Mouse (Mus musculus): Measurements from ENCODE around the gene Ubr1. TPM values are rescaled to one million over a fixed set of nuclear protein-coding genes. Genes with fewer than 3 reads are reported as not detected.

Ubr1 gene
- polyA plus RNA-seq, 1 experiment, result 14.9 TPM

- Histone ChIP-seq H3K27ac (ENCODE audit: insufficient read depth, low read depth, low read length) (no peak overlapping the region), H3K4me1 (ENCODE audit: control insufficient read depth, insufficient read depth, low read length) (peaks cover 20% of the 10 kb centered on the region), H3K4me3 (ENCODE audit: insufficient read depth, low read length) (no peak overlapping the region)
- TF ChIP-seq POLR2A (IDR thresholded peaks at IDR 0.05; ENCODE audit: borderline replicate concordance, low read depth, low read length), result no peak
- TF ChIP-seq CTCF (IDR thresholded peaks at IDR 0.05; ENCODE audit: low read depth, low read length), result no peak
These were observed 10.3 kb downstream of the Ubr1 start for GRCm38 (mm10) chr2:120960261-120960660.

DNA sequence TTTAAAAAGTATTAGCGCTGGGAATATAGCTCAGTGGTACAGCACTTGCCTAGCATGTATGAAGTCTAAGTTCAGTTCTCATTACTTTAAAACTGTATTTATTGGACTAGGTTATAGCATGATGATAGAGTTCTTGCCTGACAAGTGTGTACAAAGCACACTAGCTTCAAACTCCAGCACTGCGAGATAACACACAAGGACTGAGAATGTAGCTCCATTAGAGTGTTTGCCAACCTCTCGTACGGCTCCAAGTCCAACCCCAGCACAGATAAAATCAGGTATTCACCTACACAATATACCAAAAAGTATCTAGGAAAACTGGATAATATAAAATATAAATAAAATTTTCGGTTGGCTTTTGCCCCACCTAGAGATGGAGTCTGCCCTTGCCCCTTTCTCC lies 10.7 kb downstream of the Ubr1 start:
- no peak overlapping the region for H3K4me3 ChIP-seq (ENCODE audit: insufficient read depth, low read length)
- TF ChIP-seq POLR2A (IDR thresholded peaks at IDR 0.05; ENCODE audit: borderline replicate concordance, low read depth, low read length) (no peak), CTCF (IDR thresholded peaks at IDR 0.05; ENCODE audit: low read depth, low read length) (no peak)
- H3K4me1 ChIP-seq (ENCODE audit: control insufficient read depth, insufficient read depth, low read length), result peaks cover 20% of the 10 kb centered on the region
- H3K27ac ChIP-seq (ENCODE audit: insufficient read depth, low read depth, low read length), result no peak overlapping the region

DNA sequence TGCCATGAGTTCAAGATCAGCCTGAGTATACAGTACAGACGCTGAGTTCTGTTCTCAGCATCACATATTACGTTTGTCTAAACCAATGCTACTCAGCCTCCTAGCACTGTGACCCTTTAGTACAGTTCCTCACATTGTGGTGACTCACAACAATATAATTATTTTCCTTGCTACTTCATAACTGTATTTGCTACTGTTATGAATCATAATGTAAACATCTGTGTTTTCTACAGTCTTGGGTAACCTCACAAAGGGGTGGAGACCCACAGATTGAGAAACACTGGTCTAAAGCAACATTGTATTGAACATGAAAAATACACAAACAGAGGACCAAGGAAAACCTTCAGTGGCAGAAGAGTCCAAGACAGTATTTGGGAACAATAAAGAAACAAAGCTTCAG lies 11.2 kb downstream of the Ubr1 start:
- peaks cover 16% of the 10 kb centered on the region for H3K4me1 ChIP-seq (ENCODE audit: control insufficient read depth, insufficient read depth, low read length)
- H3K27ac ChIP-seq (ENCODE audit: insufficient read depth, low read depth, low read length), result no peak overlapping the region
- TF ChIP-seq CTCF (IDR thresholded peaks at IDR 0.05; ENCODE audit: low read depth, low read length), result no peak
- TF ChIP-seq POLR2A (IDR thresholded peaks at IDR 0.05; ENCODE audit: borderline replicate concordance, low read depth, low read length), result no peak
- no peak overlapping the region for H3K4me3 ChIP-seq (ENCODE audit: insufficient read depth, low read length)

- H3K4me1 ChIP-seq (ENCODE audit: control insufficient read depth, insufficient read depth, low read length), result no peaks in the 10 kb centered on the region
- no peak overlapping the region for H3K4me3 ChIP-seq (ENCODE audit: insufficient read depth, low read length)
- TF ChIP-seq CTCF (IDR thresholded peaks at IDR 0.05; ENCODE audit: low read depth, low read length) (no peak), POLR2A (IDR thresholded peaks at IDR 0.05; ENCODE audit: borderline replicate concordance, low read depth, low read length) (no peak)
- no peak overlapping the region for H3K27ac ChIP-seq (ENCODE audit: insufficient read depth, low read depth, low read length)
These were observed 18.2 kb downstream of the Ubr1 start for GRCm38 (mm10) chr2:120952176-120952938.

DNA sequence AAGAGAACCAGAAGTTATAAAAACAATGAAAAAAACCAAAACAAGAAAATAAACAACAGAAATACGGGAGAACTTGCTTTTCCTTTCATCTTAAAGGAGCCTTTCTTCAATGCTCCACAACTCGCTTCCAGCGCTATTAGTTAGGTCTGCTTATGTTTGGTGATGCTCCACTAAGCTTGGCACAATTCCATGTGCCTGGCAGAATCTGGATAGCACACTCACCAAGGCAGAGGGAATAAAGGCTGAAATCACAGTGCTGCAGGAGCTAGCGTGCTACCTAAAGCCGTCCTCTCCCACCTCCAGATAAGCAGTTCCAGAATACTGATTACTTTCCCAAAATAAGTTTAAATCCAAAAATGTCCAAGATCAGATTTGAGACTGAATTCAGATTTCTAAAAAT lies 19.3 kb downstream of the Ubr1 start:
- Histone ChIP-seq H3K4me3 (ENCODE audit: insufficient read depth, low read length) (no peak overlapping the region), H3K27ac (ENCODE audit: insufficient read depth, low read depth, low read length) (no peak overlapping the region), H3K4me1 (ENCODE audit: control insufficient read depth, insufficient read depth, low read length) (no peaks in the 10 kb centered on the region)
- TF ChIP-seq CTCF (IDR thresholded peaks at IDR 0.05; ENCODE audit: low read depth, low read length), result no peak
- no peak for TF ChIP-seq POLR2A (IDR thresholded peaks at IDR 0.05; ENCODE audit: borderline replicate concordance, low read depth, low read length)

DNA sequence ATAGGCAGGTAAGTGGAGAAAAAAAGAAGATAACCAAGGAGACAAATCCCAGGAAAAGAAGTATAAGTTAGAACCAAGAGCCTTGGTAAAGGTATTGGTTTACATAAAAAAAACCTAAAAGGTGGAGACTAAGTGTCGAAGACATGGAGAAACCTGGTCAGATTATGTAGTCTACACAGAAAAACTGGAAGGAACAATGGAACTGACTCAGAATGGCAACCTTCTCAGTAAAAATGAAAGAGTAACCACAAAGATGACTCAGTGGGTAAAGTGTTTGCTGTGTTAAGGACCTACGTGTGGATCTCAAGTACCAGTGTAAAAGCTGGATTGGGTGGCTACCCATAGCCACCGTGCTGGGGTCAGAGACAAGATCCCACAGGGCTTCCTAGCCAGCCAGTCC lies 37.5 kb downstream of the Ubr1 start:
- TF ChIP-seq CTCF (IDR thresholded peaks at IDR 0.05; ENCODE audit: low read depth, low read length), result no peak
- no peak for TF ChIP-seq POLR2A (IDR thresholded peaks at IDR 0.05; ENCODE audit: borderline replicate concordance, low read depth, low read length)
- no peak overlapping the region for H3K4me3 ChIP-seq (ENCODE audit: insufficient read depth, low read length)
- H3K27ac ChIP-seq (ENCODE audit: insufficient read depth, low read depth, low read length), result no peak overlapping the region
- no peaks in the 10 kb centered on the region for H3K4me1 ChIP-seq (ENCODE audit: control insufficient read depth, insufficient read depth, low read length)

GRCm38 (mm10) chr2:120909556-120909955 lies 61.0 kb downstream of the Ubr1 start:
- no peak for TF ChIP-seq POLR2A (IDR thresholded peaks at IDR 0.05; ENCODE audit: borderline replicate concordance, low read depth, low read length)
- TF ChIP-seq CTCF (IDR thresholded peaks at IDR 0.05; ENCODE audit: low read depth, low read length), result no peak
- Histone ChIP-seq H3K27ac (ENCODE audit: insufficient read depth, low read depth, low read length) (no peak overlapping the region), H3K4me1 (ENCODE audit: control insufficient read depth, insufficient read depth, low read length) (peaks cover 6% of the 10 kb centered on the region), H3K4me3 (ENCODE audit: insufficient read depth, low read length) (no peak overlapping the region)

- no peak overlapping the region for H3K27ac ChIP-seq (ENCODE audit: insufficient read depth, low read depth, low read length)
- no peak for TF ChIP-seq CTCF (IDR thresholded peaks at IDR 0.05; ENCODE audit: low read depth, low read length)
- TF ChIP-seq POLR2A (IDR thresholded peaks at IDR 0.05; ENCODE audit: borderline replicate concordance, low read depth, low read length), result no peak
These were observed 74.2 kb downstream of the Ubr1 start for GRCm38 (mm10) chr2:120896361-120896760.

GRCm38 (mm10) chr2:120887601-120888000 lies 82.9 kb downstream of the Ubr1 start:
- no peaks in the 10 kb centered on the region for H3K4me1 ChIP-seq (ENCODE audit: control insufficient read depth, insufficient read depth, low read length)
- no peak overlapping the region for H3K27ac ChIP-seq (ENCODE audit: insufficient read depth, low read depth, low read length)
- TF ChIP-seq POLR2A (IDR thresholded peaks at IDR 0.05; ENCODE audit: borderline replicate concordance, low read depth, low read length), result no peak
- no peak for TF ChIP-seq CTCF (IDR thresholded peaks at IDR 0.05; ENCODE audit: low read depth, low read length)
- no peak overlapping the region for H3K4me3 ChIP-seq (ENCODE audit: insufficient read depth, low read length)

More at GRCm38 (mm10) chr2:120896361-120896760, 74.2 kb downstream of the Ubr1 start:
- Histone ChIP-seq H3K4me1 (ENCODE audit: control insufficient read depth, insufficient read depth, low read length) (no peaks in the 10 kb centered on the region), H3K4me3 (ENCODE audit: insufficient read depth, low read length) (no peak overlapping the region)

DNA sequence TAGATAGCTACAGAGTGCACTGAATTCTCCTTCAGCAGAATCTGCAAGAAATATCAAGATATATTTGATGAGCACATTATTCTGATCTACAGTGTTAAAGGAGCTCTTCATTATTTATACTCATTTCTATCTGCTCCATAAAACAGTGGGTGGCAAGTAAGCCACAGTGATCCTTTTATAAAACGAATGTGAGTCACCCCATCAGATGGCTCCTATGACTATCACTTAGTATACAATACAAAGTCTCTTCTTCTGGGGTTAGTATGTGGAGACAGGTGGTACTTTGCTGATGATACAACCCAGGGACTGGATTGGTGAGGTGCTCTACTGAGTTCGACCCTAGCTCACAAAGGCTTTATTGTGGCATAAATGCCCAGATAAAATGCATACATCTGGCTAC lies 97.3 kb downstream of the Ubr1 start:
- H3K27ac ChIP-seq (ENCODE audit: insufficient read depth, low read depth, low read length), result no peak overlapping the region
- TF ChIP-seq CTCF (IDR thresholded peaks at IDR 0.05; ENCODE audit: low read depth, low read length), result no peak
- TF ChIP-seq POLR2A (IDR thresholded peaks at IDR 0.05; ENCODE audit: borderline replicate concordance, low read depth, low read length), result no peak
- H3K4me1 ChIP-seq (ENCODE audit: control insufficient read depth, insufficient read depth, low read length), result no peaks in the 10 kb centered on the region
- H3K4me3 ChIP-seq (ENCODE audit: insufficient read depth, low read length), result no peak overlapping the region

All from bone marrow macrophage, adult 2 months (primary cell).